Mouse (Mus musculus) activated CD4-positive, CD25-positive, alpha-beta regulatory T cell (primary cell): ENCODE results near the gene Med26. TPM values are rescaled to one million over a fixed set of nuclear protein-coding genes. Genes with fewer than 3 reads are reported as not detected.

ENCODE experiments used
- polyA plus RNA-seq, 2 experiments: library from polyadenylated mRNA; unstranded; fragments of 100-300 nt; shearing (Covaris generic); gene quantifications; one replicate each; pipeline ENCODE4 v1.2.1; 2017

Med26 gene
- polyA plus RNA-seq, result 10 to 100 TPM; 12.7 to 16.1 TPM

DNA sequence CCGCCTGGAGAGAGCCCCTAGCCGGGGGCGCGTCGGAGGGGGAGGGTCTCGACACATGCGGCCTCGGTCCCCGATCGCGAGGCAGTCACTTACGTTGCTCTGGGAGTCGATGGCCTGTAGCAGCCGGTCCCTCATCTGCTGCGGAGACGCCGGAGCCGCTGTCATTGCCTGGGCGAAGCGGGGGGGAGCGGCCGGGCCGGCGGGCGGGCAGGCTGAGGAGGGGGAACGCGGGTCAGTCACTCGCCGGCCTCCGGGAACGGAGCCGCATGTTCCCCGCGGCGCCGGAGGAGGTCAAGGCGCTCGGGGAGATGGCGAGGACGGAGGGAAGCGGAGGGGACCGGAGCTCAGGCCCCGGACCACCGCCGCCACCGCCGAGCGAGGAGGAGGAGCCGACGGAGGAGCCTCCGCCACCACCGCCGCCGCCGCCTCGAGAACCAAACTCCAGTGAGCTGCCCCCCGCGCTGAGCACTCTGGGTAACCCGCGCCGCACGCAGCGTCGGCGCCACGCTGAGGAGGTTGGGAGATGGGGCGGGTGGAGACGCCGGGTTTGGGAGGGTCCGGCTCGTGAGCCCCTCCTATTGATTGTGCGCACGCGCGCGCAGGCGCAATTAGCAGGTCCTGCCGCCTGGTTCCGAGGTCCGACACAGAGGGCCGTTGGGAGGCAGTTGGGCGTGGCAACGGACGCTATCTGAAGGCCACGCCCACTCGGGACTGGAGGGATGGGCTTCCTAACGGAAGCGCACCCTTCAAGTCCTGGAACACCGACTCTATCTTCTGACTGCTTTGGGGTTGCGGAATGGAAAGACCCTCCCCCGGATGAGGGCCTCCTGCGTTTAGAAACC, at the start of gene Med26:
Gene Med26, minus strand, starts transcription at position 469 of the 842 bp plus-strand sequence.

DNA sequence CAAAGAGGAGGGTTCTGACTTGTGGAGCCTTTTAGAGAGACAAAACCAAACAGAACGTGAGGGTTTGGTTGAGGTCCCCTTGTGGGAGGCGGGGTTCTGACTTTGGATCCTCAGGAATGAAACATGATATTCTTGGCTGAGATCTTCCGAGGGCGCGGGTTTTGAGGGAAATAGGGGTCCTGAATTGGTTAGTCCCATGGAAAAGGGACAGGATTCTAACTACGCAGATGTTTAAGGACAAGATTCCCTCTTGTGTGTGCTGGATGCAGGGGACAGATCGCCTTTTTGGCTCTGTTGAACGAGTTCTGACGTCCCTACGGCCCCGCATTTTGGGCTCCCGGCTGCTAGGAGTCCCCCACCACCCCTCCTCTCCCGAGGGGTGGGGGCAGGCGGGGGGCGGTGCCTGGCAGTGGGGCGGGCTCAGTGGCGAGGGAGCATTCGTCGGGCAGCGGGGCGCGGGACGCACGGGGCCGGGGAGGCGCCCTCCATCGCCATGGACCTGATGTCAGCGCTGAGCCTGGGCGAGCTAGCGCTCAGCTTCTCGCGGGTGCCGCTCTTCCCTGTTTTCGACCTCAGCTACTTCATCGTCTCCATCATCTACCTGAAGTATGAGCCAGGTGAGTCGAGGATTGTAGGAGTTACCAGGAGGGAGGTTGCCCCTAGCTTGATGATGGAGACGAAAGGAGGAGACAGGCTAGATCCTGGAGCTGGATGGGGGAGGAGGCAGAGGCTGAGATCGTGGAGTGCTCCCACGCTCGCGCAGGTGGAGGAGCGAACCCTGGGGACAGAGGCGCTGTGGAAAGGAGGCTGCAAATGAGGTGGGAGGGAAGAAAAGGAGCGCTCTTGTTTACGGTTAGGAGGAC, 23.8 kb upstream of the Med26 start, which contains the start of gene Tmem38a:
Gene Tmem38a, plus strand, starts transcription at position 445 of the 863 bp plus-strand sequence.

GRCm38 (mm10) chr8:72570633-72571610, 22.9 kb upstream of the Med26 start, which contains the start of gene Smim7:
Gene Smim7 (minus strand): TSS chr8:72571088.

DNA sequence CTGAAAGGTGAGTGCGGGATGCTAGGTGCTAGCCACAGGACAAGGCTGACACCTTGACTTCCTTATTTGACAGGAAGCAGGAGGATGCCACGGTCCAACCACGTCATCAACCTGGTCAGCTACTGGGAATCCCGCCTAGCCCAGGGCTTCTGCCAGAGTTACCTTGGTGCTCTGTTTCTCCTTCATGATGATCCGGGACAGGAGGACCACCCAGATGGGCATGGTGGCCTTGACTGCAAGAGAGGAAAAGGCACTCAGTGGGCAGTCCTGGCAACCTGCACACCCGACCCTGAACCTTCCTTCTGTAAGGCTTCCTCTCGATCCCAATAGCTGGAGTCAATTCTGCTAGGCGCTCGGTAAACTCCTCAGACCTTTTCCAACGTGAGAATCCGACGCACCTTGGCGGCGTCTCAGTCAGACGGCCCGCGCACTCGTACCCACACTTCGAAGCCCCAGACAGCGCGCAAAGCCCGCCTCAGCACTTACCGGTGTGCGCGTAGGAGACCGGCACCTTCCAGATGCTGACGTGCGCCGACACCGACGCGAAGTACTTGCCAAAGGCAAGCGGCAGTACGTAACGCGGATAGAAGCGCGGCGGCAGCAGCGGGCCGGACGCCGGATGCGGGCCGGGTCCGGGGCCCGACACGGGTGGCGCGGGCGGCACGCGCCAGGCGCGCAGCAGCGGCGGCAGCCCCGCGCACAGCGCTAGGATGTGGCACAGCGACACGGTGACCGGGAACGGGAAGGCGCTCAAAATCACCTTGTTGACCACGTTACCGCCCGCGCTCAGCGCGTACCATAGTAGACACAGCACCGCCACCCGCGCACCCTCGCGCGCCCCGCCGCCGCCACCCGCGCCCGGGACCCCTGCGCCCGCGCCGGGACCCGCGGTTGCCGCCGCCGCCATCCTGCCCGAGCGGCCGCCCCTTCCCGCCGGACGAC, 56.1 kb downstream of the Med26 start, which contains the start of gene Slc35e1:
Gene Slc35e1, minus strand, starts transcription at position 935 of the 942 bp plus-strand sequence.

DNA sequence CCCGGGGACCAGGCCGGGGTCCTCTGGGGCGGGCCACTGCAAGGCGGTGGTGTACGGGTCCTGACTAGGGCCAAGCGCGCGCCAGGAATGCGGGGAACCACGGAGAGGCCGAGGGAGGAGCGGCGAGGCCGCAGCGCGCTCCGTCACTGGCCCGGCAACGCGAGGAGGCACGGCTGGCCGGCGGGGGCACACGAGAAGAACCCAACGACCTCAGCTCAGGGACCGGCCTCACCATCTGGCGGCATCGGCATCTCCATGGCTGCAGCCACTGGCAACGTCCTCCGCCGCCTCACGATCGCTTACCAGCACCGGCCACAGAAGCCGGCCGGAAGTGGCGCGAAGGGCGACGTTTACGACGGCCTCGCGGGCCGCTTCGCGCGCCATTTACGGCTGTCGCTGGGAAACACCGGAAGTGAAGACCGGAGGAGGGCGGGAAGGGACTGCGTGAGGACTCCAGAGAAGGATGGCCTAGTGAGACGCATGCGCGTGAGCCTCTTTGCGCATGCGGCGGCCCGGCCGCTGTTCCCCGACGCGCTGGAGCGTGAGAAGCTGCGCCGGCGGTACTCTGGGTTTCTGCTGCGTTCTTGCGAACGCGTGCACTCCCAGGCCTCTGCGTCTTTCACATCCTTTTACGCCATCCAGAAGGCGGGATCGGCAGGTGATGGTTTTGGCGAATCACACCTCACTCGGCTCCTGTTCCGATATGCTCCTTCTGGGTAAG, 73.1 kb downstream of the Med26 start, which contains the start of gene Cherp:
Gene Cherp, minus strand, starts transcription at position 401 of the 721 bp plus-strand sequence.

Other genes starting within 250 kb of the Med26 start
- gene Gm10282, start 243.0 kb downstream of the Med26 start, polyA plus RNA-seq, result 1 to 10 TPM; 4.1 to 5.1 TPM
- gene Klf2, start 229.2 kb downstream of the Med26 start, polyA plus RNA-seq, result 100 to 1,000 TPM; 511 to 553 TPM
- 10 to 100 TPM; 44.2 to 44.3 TPM for gene Eps15l1, start 126.8 kb downstream of the Med26 start, polyA plus RNA-seq
- under 1 TPM; 0.18 to 1.00 TPM for gene Calr3, start 104.4 kb downstream of the Med26 start, polyA plus RNA-seq
- gene 1700030K09Rik, start 104.4 kb downstream of the Med26 start, polyA plus RNA-seq, result 1 to 10 TPM; 5.7 to 7.3 TPM
- 10 to 100 TPM; 67.0 to 69.6 TPM for gene Cherp, start 73.0 kb downstream of the Med26 start, polyA plus RNA-seq
- gene Slc35e1, start 55.7 kb downstream of the Med26 start, polyA plus RNA-seq, result 10 to 100 TPM; 26.2 to 47.5 TPM
- gene Smim7, start 22.8 kb upstream of the Med26 start, polyA plus RNA-seq, result 10 to 100 TPM; 58.1 to 69.0 TPM
- 1 to 10 TPM in 1 of 2 experiments, under 1 TPM in 1; 0.79 to 1.4 TPM for gene Tmem38a, start 23.8 kb upstream of the Med26 start, polyA plus RNA-seq
- under 1 TPM in 1 of 2 experiments, not detected in 1; 0.17 TPM for gene Nwd1, start 98.4 kb upstream of the Med26 start, polyA plus RNA-seq
- gene Sin3b, start 175.0 kb upstream of the Med26 start, polyA plus RNA-seq, result 100 to 1,000 TPM; 226 to 275 TPM
- gene F2rl3, start 213.6 kb upstream of the Med26 start, polyA plus RNA-seq, result 10 to 100 TPM in 1 of 2 experiments, 1 to 10 TPM in 1; 7.3 to 13.6 TPM